Mouse (Mus musculus) midbrain, embryonic 14.5 days (tissue): Measurements from ENCODE around the gene Dolpp1. TPM values are rescaled to one million over a fixed set of nuclear protein-coding genes. Genes with fewer than 3 reads are reported as not detected.

Source experiments
- ATAC-seq: fragments of 200-750 bp; cut with Nextera tagmentation; 2 replicates; pipeline ENCODE4 v1.8.0; 2017; ENCODE audit warnings: moderate number of reproducible peaks, moderate library complexity; ENCODE audit not compliant: low FRiP score, low TSS enrichment
- DNase-seq: peaks from one replicate; pipeline ENCODE4 v3.0.0-alpha.2; 2015
- H3K27ac ChIP-seq: fragments of 300-500 bp; sonication (generic); replicated peaks from 2 replicates; pipeline ENCODE4 v1.5.1; 2014; ENCODE audit warnings: mild to moderate bottlenecking, low read depth, low read length, moderate library complexity
- H3K27me3 ChIP-seq: fragments of 300-500 bp; sonication (generic); 2 replicates; pipeline ENCODE4 v1.6.1; 2014; ENCODE audit warnings: low read length, control low read depth, mixed read lengths; ENCODE audit not compliant: control insufficient read depth, insufficient read depth
- H3K36me3 ChIP-seq: fragments of 300-500 bp; sonication (generic); 2 replicates; pipeline ENCODE4 v1.6.1; 2014; ENCODE audit warnings: low read length, control low read depth; ENCODE audit not compliant: control insufficient read depth, insufficient read depth
- H3K4me1 ChIP-seq: fragments of 300-500 bp; sonication (generic); 2 replicates; pipeline ENCODE4 v1.6.1; 2014; ENCODE audit warnings: mild to moderate bottlenecking, antibody characterized with exemption, low read length, control low read depth; ENCODE audit not compliant: control insufficient read depth, insufficient read depth
- H3K4me2 ChIP-seq: fragments of 300-500 bp; sonication (generic); 2 replicates; pipeline ENCODE4 v1.6.1; 2014; ENCODE audit warnings: mild to moderate bottlenecking, low read length, moderate library complexity
- H3K4me3 ChIP-seq: fragments of 300-500 bp; sonication (generic); replicated peaks from 2 replicates; pipeline ENCODE4 v1.5.1; 2014; ENCODE audit warnings: low read depth, low read length
- H3K9ac ChIP-seq: fragments of 300-500 bp; sonication (generic); replicated peaks from 2 replicates; pipeline ENCODE4 v1.6.1; 2014; ENCODE audit warnings: mild to moderate bottlenecking, low read length, moderate library complexity
- H3K9me3 ChIP-seq: fragments of 300-500 bp; sonication (generic); 2 replicates; pipeline ENCODE4 v1.6.1; 2016; ENCODE audit warnings: low read length, control low read depth, mixed read lengths; ENCODE audit not compliant: control insufficient read depth
- WGBS: fragments of 180-500 bp; shearing (Covaris S2); extraction: QIAGEN DNeasy Blood & Tissue Kit; methylation state at CpG from one replicate; pipeline ENCODE4 v1.1.7; 2014; 5-methylcytosine and 5-hydroxymethylcytosine counted together
- polyA plus RNA-seq: library from polyadenylated mRNA; unstranded; fragments of >200 nt; fragmentation: Nextera tagmentation; extraction: Ambion mirVana; gene quantifications from 2 replicates; pipeline ENCODE4 v1.2.1, GENCODE M21; 2014

Gene Dolpp1
- polyA plus RNA-seq, 1 experiment from 2014 or later, result 56.3 TPM

DNA sequence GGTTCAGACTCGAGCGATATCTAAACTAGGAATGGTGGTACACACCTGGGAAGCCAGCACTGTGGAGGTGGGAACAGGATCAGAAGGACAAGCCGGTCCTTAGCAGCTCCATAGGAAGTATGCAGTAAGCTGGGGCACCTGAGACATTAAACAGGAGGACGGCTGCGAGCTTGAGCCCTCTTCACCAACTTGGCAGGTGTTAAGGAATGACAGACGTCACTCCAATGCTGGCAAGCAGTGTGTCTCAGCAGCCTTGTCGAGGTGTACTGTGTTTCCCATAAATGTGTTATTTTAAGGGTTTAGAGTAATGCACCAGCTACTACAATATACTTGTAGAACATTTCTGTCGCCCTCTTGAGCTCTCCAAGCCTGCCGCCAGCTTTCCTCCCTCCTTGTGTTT is 5.1 kb upstream of the Dolpp1 start:
- DNase-seq, result no peak
- Histone ChIP-seq H3K27me3 (no peaks in the 10 kb centered on the region), H3K9ac (no peak overlapping the region), H3K4me2 (no peak overlapping the region), H3K27ac (no peak overlapping the region), H3K9me3 (no peaks in the 10 kb centered on the region), H3K4me3 (no peak overlapping the region), H3K4me1 (peaks cover 4% of the 10 kb centered on the region; the same call in 1 of the 2 replicates), H3K36me3 (peaks cover 38% of the 10 kb centered on the region)
- WGBS, result 88% methylated on average over 9 of the region's 9 CpGs
- ATAC-seq, result no peak

DNA sequence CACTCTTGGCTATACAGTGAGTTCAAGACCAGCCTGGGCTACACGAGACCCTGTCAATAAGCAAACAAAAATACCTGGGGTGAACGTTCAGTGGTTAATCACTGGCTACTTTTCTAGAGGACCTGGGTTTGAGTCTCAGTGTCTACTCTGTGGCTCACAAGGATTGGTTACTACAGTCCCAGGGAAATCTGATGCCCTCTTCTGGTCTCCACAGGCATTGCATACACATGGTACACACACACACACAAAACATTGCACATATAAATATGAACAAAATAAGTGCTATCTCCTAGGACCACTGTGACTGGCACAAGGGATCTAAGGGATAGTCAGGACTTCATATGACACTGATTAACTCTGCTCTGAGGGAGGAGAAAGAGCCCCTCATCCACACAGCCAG is 3.1 kb upstream of the Dolpp1 start:
- Histone ChIP-seq H3K36me3 (peaks cover 19% of the 10 kb centered on the region), H3K4me3 (no peak overlapping the region), H3K4me2 (no peak overlapping the region), H3K27ac (no peak overlapping the region), H3K4me1 (peaks cover 12% of the 10 kb centered on the region), H3K27me3 (no peaks in the 10 kb centered on the region), H3K9ac (no peak overlapping the region), H3K9me3 (no peaks in the 10 kb centered on the region)
- ATAC-seq (no peak), DNase-seq (no peak)
- WGBS, result 87% methylated on average over 2 of the region's 2 CpGs

DNA sequence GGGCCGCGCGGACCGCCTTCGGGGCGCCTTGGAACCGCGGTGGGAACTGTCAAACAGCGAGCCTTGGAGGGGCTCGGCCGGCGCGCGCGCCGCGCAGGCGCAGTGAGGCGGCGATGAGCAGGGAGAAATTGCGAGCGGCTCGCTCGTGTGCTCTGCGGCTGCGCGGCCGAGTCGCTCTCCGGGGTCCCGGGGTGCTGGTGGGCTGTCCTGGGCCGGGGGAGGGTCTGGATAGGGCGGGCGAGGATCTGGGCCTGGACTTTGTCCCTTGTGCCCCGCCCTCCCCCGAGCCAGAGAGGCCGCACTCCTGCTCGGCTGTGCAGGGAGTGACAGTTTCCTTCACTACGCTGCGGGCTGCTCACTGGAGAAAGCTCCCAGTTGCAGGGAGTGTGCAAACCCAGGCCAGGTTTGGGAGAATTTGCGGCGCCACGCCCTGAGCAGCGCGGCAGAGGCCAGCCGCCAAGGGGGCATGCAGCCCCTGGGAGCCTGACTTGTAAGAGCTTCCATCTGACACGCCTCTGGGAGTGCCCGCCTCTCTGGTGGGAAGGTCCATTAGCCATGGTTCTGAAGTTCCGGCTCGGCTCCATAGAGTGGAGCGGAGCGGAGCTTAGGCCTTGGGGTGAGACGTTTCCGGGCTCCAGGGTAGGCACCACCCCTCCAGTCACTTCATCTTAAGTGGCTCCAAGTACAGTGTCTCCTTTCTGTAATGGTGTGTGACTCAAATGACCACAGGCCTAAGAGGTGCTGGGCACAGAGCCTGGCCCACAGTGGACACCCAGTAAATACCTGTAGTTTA is 719 bp downstream of the Dolpp1 start:
- ATAC-seq (peak; percentile 78), DNase-seq (peak; percentile 95)
- Histone ChIP-seq H3K9me3 (no peaks in the 10 kb centered on the region), H3K4me2 (peak overlapping the region; percentile 98), H3K27me3 (no peaks in the 10 kb centered on the region), H3K4me3 (peak overlapping the region; percentile 82), H3K9ac (peak overlapping the region; percentile 72), H3K4me1 (peaks cover 12% of the 10 kb centered on the region), H3K27ac (peak overlapping the region; percentile 93), H3K36me3 (peaks cover 27% of the 10 kb centered on the region)
- WGBS, result under 1% methylated on average over 52 of the region's 54 CpGs

DNA sequence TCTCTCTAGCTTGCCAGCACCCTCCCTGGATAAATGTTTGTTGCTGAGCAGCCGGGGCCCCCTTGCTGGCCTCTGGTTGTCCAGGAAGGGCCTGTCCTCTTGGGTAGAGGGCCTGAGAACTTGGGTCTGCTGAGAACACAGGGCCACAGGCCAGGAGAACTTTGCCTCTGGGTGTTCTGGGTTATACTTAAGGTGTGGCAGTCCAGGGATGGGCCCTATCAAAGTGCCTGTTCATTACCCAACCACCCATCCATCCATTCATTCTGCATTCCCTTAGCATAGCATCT is 1.3 kb downstream of the Dolpp1 start:
- Histone ChIP-seq H3K36me3 (peaks cover 33% of the 10 kb centered on the region), H3K27me3 (no peaks in the 10 kb centered on the region), H3K4me1 (peaks cover 12% of the 10 kb centered on the region), H3K9ac (peak overlapping the region; percentile 72), H3K27ac (peak overlapping the region; percentile 93), H3K9me3 (no peaks in the 10 kb centered on the region), H3K4me3 (peak overlapping the region; percentile 82), H3K4me2 (peak overlapping the region; percentile 98)
- DNase-seq, result no peak
- ATAC-seq, result no peak
- 80% methylated on average over 1 of the region's 1 CpGs for WGBS

DNA sequence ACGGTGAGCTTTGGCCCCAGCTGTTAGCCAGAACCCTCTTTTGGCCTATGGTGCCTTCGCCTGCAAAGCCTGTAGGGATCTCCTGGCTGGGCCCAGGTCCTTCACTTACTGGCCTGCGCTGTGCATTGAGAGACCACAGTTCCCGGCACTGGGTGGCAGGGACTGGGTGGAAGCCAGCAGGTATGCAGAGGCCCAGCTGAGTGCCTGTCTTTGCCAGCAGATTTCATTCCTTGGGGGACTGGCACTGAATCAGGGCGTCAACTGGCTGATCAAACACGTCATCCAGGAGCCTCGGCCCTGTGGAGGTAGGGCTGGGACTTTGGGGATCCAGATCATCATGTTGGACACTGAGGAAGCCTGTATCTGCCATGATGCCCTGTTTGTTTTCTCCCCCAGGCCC is 3.7 kb downstream of the Dolpp1 start:
- peaks cover 56% of the 10 kb centered on the region for H3K36me3 ChIP-seq
- DNase-seq, result no peak
- H3K4me2 ChIP-seq, result no peak overlapping the region
- H3K4me1 ChIP-seq, result peaks cover 24% of the 10 kb centered on the region
- WGBS, result 95% methylated on average over 7 of the region's 7 CpGs
- no peak overlapping the region for H3K9ac ChIP-seq
- H3K27ac ChIP-seq, result no peak overlapping the region
- H3K4me3 ChIP-seq, result no peak overlapping the region
- ATAC-seq, result no peak
- no peaks in the 10 kb centered on the region for H3K27me3 ChIP-seq
- H3K9me3 ChIP-seq, result no peaks in the 10 kb centered on the region

DNA sequence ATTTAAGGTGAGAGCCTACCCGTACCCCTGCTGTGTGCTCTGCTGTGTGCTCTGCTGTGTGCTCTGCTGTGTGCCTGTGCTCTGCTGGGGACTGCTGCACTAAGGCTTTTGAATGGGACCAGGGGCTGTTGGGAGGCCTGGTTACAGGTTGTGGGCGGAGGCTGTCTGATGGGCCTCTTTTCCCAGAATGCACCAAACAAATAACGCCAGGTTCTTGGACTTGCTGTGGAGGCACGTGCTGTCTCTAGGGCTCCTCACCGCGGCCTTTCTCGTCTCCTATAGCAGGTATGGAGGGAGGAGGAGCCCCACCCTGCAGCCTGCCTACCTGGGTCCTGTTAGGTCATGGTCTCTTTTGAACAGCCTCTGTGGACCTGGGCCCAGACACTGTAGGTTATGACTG is 4.2 kb downstream of the Dolpp1 start:
- no peak for DNase-seq
- H3K9me3 ChIP-seq, result no peaks in the 10 kb centered on the region
- H3K27ac ChIP-seq, result no peak overlapping the region
- H3K4me3 ChIP-seq, result no peak overlapping the region
- H3K36me3 ChIP-seq, result peaks cover 59% of the 10 kb centered on the region
- no peak overlapping the region for H3K4me2 ChIP-seq
- no peak overlapping the region for H3K9ac ChIP-seq
- WGBS, result 91% methylated on average over 7 of the region's 7 CpGs
- no peak for ATAC-seq
- H3K4me1 ChIP-seq, result peaks cover 24% of the 10 kb centered on the region
- no peaks in the 10 kb centered on the region for H3K27me3 ChIP-seq

DNA sequence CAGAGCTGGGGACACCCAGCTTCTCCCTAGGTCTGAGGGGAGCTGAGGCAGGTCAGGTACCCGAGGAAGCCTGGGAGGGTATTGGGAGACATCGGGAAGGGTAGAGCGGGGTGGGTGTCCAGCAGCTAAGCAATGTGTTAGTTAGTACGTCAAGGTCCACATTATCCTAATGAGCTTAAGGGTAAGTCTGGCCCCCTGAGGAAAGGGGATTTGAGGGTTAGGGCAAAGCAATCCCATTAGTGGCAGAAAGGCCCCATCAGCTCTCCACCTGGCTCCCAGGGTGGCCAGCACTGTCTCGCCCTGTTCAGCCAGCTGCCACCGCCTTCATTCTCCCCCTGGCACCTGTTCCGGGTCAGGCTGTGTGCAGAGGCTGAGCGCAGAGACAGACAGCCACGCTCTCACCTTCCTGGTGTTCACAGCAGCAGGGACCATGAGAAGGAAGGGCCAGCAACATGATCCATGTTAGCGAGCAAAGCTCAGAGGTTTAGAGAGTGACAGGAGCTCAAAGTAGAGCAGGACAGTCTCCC is 6.0 kb downstream of the Dolpp1 start:
- H3K36me3 ChIP-seq, result peaks cover 77% of the 10 kb centered on the region
- H3K4me3 ChIP-seq, result no peak overlapping the region
- H3K9me3 ChIP-seq, result no peaks in the 10 kb centered on the region
- peaks cover 20% of the 10 kb centered on the region for H3K4me1 ChIP-seq
- H3K4me2 ChIP-seq, result no peak overlapping the region
- ATAC-seq (no peak), DNase-seq (peak; percentile 26)
- no peak overlapping the region for H3K9ac ChIP-seq
- no peak overlapping the region for H3K27ac ChIP-seq
- WGBS, result 28% methylated on average over 10 of the region's 10 CpGs
- no peaks in the 10 kb centered on the region for H3K27me3 ChIP-seq

DNA sequence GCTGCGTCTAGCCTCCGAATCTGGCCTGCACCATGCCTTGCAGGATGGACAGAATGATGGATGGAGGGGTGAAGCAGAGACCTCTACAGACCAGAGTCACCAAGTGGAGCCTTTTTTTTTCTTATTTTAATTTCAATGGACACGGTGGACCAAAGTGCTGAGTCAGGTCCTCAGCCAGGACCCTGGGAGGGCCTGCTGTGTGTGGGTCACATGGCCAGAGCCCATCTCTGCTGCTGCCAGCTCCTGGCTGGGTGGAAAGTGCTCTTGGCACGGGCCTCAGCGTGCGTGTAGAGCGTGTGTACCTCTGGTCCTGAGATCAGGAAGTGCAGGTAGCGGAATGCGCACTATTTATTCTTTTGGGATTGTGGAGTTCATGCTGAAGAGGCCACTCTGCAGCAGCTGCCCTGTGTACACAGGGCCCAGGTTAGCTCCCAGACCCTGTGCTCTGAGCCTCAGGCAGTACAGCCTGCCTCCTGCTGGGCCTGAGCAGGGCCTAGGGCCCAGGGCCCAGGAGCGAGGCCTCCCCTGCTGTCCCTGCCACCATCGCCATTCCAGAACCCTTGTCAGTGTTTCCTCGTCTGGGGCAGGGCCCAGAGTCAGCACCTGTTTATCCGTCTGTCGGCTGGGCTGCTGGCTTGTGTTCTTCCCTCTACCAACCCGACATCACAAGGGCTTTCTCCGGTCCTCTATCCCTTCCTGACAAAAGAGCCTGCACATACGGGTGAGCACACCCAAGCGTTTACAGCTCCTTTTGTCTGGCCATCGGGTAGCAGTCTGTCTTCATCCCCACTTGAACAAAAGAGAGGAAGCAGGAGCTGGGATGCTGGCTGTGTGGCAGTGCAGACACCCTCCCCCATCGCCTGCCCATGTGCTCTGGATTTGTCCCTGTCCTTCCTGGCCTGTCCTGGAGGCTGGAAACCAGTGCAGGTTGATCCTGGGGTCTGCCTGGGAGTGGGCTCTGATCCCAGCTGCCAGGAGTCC is 7.4 kb downstream of the Dolpp1 start:
- ATAC-seq, result peak; percentile 68
- Histone ChIP-seq H3K27me3 (no peaks in the 10 kb centered on the region), H3K4me3 (no peak overlapping the region), H3K4me1 (peaks cover 12% of the 10 kb centered on the region; the same call in 1 of the 2 replicates), H3K36me3 (peaks cover 89% of the 10 kb centered on the region), H3K27ac (peak overlapping the region; percentile 80), H3K9ac (peak overlapping the region; percentile 39), H3K9me3 (no peaks in the 10 kb centered on the region), H3K4me2 (peak overlapping the region; percentile 4; the same call in 1 of the 2 replicates)
- 14% methylated on average over 20 of the region's 20 CpGs for WGBS
- DNase-seq, result peak; percentile 40
